Mouse (Mus musculus) spleen, adult 2 months (tissue): ENCODE measurements at regions not wholly inside any gene's neighbourhood (a gene's known extent, or its start where the extent isn't known, plus 50 kb on each side); places are given as distances from the start of the nearest gene placed in this dataset.

ENCODE experiments used
- CTCF ChIP-seq: fragments of 200-500 bp; IDR thresholded peaks from 2 replicates; pipeline ENCODE4 v1.5.1; 2011; ENCODE audit warnings: mild to moderate bottlenecking, inconsistent platforms; ENCODE audit not compliant: insufficient read depth, insufficient read length, insufficient replicate concordance; ENCODE audit errors: extremely low read depth
- POLR2A ChIP-seq: fragments of 200-500 bp; IDR thresholded peaks from 2 replicates; pipeline ENCODE4 v1.6.1; 2011; ENCODE audit warnings: low read depth, low read length, inconsistent platforms

DNA sequence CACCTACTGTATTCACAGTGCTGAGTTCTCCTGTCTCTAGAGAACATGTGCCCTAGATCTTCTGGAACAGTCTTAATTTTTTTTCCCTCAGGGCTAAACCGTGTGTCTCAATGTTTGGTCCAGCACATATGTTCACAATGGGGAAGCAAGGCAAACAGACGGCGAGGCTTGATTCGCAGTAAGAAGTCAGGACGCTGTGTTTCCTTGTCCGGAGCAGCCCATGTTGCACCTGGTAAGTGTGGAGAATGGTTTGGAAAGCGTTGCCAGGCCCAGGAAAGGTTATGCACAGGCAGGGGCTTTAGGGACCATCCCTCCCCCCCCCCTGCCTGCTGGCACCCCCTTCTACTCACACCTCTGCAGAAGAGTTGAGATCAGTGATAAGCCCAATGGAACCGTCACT is 121.4 kb downstream of the Dact1 start:
- TF ChIP-seq CTCF (no peak), POLR2A (no peak)
